Mouse (Mus musculus) embryonic facial prominence, embryonic 15.5 days (tissue): ENCODE data around the gene Sbp. TPM values are rescaled to one million over a fixed set of nuclear protein-coding genes. Genes with fewer than 3 reads are reported as not detected.
A peak's percentile ranks its signal among the peaks of the same experiment; 100 is the strongest.

Source experiments
- ATAC-seq: fragments of 200-750 bp; cut with Nextera tagmentation; 2 replicates; pipeline ENCODE4 v1.8.0; 2017; ENCODE audit warnings: low read depth, moderate TSS enrichment; ENCODE audit not compliant: insufficient number of reproducible peaks, low FRiP score, low TSS enrichment
- H3K27ac ChIP-seq: fragments of 300-500 bp; sonication (generic); replicated peaks from 2 replicates; pipeline ENCODE4 v1.5.1; 2015; ENCODE audit warnings: mild to moderate bottlenecking, inconsistent platforms
- H3K27me3 ChIP-seq: fragments of 300-500 bp; sonication (generic); 2 replicates; pipeline ENCODE4 v1.6.1; 2015; ENCODE audit warnings: inconsistent platforms
- H3K36me3 ChIP-seq: fragments of 300-500 bp; sonication (generic); 2 replicates; pipeline ENCODE4 v1.6.1; 2015; ENCODE audit warnings: mild to moderate bottlenecking, inconsistent platforms
- H3K4me1 ChIP-seq: fragments of 300-500 bp; sonication (generic); 2 replicates; pipeline ENCODE4 v1.6.1; 2015; ENCODE audit warnings: inconsistent platforms
- H3K4me2 ChIP-seq: fragments of 300-500 bp; sonication (generic); replicated peaks from 2 replicates; pipeline ENCODE4 v1.6.1; 2015; ENCODE audit warnings: mild to moderate bottlenecking, inconsistent platforms
- H3K4me3 ChIP-seq: fragments of 300-500 bp; sonication (generic); replicated peaks from 2 replicates; pipeline ENCODE4 v1.5.1; 2015; ENCODE audit warnings: mild to moderate bottlenecking, inconsistent platforms
- H3K9ac ChIP-seq: fragments of 300-500 bp; sonication (generic); 2 replicates; pipeline ENCODE4 v1.6.1; 2015; ENCODE audit warnings: inconsistent platforms
- H3K9me3 ChIP-seq: fragments of 300-500 bp; sonication (generic); replicated peaks from 2 replicates; pipeline ENCODE4 v1.6.1; 2016; ENCODE audit warnings: inconsistent platforms
- WGBS: fragments of 180-500 bp; shearing (Covaris S2); methylation state at CpG from one replicate; pipeline ENCODE4 v1.1.7; 2015; 5-methylcytosine and 5-hydroxymethylcytosine counted together
- polyA plus RNA-seq: library from polyadenylated mRNA; unstranded; fragments of >200 nt; fragmentation: Nextera tagmentation; extraction: Ambion mirVana; gene quantifications from 2 replicates; pipeline ENCODE4 v1.2.1, GENCODE M21; 2015

Gene Sbp
- polyA plus RNA-seq, 1 experiment from 2014 or later: not detected

DNA sequence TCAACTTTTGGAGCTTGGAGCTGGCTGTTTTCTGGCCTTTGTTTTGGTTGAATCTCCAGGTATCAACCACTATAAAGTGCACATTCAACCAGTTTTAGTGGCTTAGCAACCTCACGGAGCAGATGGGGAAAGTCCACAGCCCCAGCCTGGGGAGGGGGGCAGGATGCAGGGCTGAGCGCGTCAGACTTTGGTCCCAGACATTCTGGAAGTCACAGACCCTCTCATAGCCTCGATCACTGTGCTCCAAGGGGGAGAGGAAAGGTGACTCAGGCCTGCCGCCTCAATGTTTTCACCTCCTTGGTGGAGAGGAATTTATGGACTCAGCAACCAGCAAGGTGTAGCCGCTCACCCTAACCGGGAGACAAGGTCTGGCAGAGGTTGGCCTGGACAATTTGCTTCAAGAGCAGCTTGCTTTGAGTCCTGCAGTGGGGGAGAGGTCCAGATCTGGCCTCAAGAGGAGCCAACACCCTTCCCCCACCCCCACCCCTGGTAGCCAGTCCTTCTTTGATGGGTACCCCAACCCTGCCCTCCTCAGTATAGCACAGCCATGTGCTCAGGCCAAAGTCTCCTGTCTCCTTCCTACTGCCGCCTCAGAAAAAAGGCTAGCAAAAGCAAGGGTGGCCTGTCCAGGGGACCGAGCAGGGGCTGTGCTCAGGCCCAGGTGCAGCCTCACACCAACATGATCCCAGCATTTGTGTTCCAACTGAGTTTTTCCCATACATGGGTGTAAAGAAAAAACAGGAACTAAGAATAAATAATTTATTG, 51.5 kb downstream of the Sbp start:
- 68% methylated on average over 9 of the region's 9 CpGs for WGBS
- peaks cover 9% of the 10 kb centered on the region; the same call in 1 of the 2 replicates for H3K4me1 ChIP-seq
- no peaks in the 10 kb centered on the region for H3K36me3 ChIP-seq
- no peak overlapping the region for H3K27ac ChIP-seq
- ATAC-seq: no peak
- no peaks in the 10 kb centered on the region for H3K9me3 ChIP-seq
- H3K4me2 ChIP-seq: peak overlapping the region; percentile 57
- peak overlapping the region; percentile 32 for H3K4me3 ChIP-seq
- H3K27me3 ChIP-seq: no peaks in the 10 kb centered on the region
- H3K9ac ChIP-seq: no peak overlapping the region

DNA sequence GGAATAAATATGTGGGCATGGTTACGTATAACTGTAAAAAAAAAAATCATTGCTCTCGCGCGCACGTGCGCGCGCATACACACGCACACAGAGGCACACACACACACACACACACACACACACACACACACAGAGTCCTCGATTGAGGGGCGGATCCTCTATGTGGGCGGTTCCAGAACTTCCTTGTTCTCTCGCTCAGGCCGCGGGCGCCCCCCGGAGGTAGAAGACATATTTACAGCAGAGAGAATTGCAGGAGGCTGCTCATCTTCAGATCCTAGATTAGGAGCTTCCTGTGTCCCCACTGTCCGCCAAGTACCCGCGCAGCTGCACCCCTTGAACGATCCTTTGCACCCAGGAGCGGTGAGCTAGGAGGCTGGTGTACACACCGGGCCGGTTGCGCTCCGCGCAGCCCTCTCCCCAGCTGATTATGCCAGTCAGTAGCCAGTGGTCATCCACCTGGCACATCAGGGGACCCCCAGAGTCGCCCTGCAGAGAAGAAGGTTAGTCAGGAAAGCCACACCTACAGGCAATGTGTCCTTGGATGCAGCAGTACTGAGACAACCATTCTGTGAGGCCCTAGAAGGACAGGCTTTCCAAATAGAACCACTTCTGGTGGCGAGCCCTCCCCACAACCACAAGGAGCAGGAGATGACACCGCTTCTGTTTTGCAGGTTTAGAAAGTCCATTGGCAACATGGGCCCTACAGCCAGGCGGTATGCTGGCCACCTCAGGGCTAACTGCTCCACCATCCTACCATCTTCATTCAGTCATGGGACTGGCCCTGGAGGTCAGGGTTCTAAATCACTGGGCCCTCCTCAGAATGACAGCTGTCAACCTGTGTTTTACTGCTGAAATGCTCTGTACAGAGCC, 52.3 kb downstream of the Sbp start:
- peak overlapping the region; percentile 32 for H3K4me3 ChIP-seq
- no peak overlapping the region for H3K27ac ChIP-seq
- H3K4me2 ChIP-seq: peak overlapping the region; percentile 57
- H3K27me3 ChIP-seq: no peaks in the 10 kb centered on the region
- peaks cover 15% of the 10 kb centered on the region for H3K4me1 ChIP-seq
- H3K36me3 ChIP-seq: no peaks in the 10 kb centered on the region
- peak; percentile 58; the same call in 1 of the 2 replicates for ATAC-seq
- 9% methylated on average over 31 of the region's 31 CpGs for WGBS
- H3K9me3 ChIP-seq: no peaks in the 10 kb centered on the region
- H3K9ac ChIP-seq: peak overlapping the region; percentile 35

DNA sequence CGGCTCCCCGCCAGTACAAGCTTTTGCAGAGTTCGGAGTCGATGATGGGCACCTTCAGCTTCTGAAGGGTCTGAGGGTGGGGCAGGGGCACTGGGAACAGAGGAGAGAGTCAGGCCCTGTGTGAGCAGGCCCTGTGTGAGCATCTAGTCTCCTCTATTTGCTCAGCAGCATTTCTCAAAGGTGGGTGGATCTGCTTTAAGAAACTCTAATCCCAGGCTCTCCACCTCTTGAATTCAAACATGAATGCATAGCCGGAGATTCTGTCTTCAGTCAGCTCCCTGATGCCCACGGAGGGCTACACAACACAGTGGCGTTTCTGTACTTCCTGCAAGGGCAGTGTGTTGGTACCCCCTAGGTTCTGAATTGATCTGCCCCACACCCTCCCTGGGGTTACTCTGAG, 53.2 kb downstream of the Sbp start:
- H3K9me3 ChIP-seq: no peaks in the 10 kb centered on the region
- WGBS: 63% methylated on average over 7 of the region's 7 CpGs
- ATAC-seq: no peak
- H3K4me3 ChIP-seq: no peak overlapping the region
- H3K9ac ChIP-seq: no peak overlapping the region
- H3K27me3 ChIP-seq: no peaks in the 10 kb centered on the region
- no peaks in the 10 kb centered on the region for H3K36me3 ChIP-seq
- no peak overlapping the region for H3K27ac ChIP-seq
- no peak overlapping the region for H3K4me2 ChIP-seq
- peaks cover 15% of the 10 kb centered on the region for H3K4me1 ChIP-seq

Other genes starting within 250 kb of the Sbp start
- gene 1520401A03Rik, start 218.9 kb upstream of the Sbp start, polyA plus RNA-seq: 1.0 and 1.1 TPM in 2 replicates
- 49.6 and 55.8 TPM in 2 replicates for gene Pkmyt1, start 215.3 kb upstream of the Sbp start, polyA plus RNA-seq
- gene Paqr4, start 200.8 kb upstream of the Sbp start, polyA plus RNA-seq: 20.9 and 27.2 TPM in 2 replicates
- 36.8 and 38.2 TPM in 2 replicates for gene Kremen2, start 195.8 kb upstream of the Sbp start, polyA plus RNA-seq
- gene Flywch1, start 170.1 kb upstream of the Sbp start, polyA plus RNA-seq: 71.9 and 72.1 TPM in 2 replicates
- gene Flywch2, start 155.6 kb upstream of the Sbp start, polyA plus RNA-seq: 38.3 and 44.0 TPM in 2 replicates
- 489 and 525 TPM in 2 replicates for gene Srrm2, start 151.1 kb upstream of the Sbp start, polyA plus RNA-seq
- gene Elob, start 112.5 kb upstream of the Sbp start, polyA plus RNA-seq: 1,038 and 1,104 TPM in 2 replicates
- 0.49 and 0.85 TPM in 2 replicates for gene Prss33, start 105.6 kb upstream of the Sbp start, polyA plus RNA-seq
- gene Prss32, start 97.8 kb upstream of the Sbp start, polyA plus RNA-seq: 0.12 TPM in 1 of 2 replicates, not detected in the other
- 1.8 and 2.0 TPM in 2 replicates for gene Prss41, start 97.5 kb upstream of the Sbp start, polyA plus RNA-seq
- gene Prss21, start 73.6 kb upstream of the Sbp start, polyA plus RNA-seq: not detected in 2 replicates
- 3.1 TPM in 1 of 2 replicates, not detected in the other for gene Dcpp1, start 60.8 kb upstream of the Sbp start, polyA plus RNA-seq
- gene Dcpp2, start 60.8 kb upstream of the Sbp start, polyA plus RNA-seq: not detected in 2 replicates
- gene Dcpp3, start 24.2 kb upstream of the Sbp start, polyA plus RNA-seq: 1.0 and 6.6 TPM in 2 replicates
- not detected in 2 replicates for gene Sbpl, start 13.6 kb downstream of the Sbp start, polyA plus RNA-seq
- 0.18 TPM in 1 of 2 replicates, not detected in the other for gene Prss30, start 38.9 kb downstream of the Sbp start, polyA plus RNA-seq
- gene Prss22, start 56.4 kb downstream of the Sbp start, polyA plus RNA-seq: 3.2 and 3.4 TPM in 2 replicates
- gene Prss27, start 96.5 kb downstream of the Sbp start, polyA plus RNA-seq: 4.6 and 4.9 TPM in 2 replicates
- 62.1 and 64.5 TPM in 2 replicates for gene Kctd5, start 131.8 kb downstream of the Sbp start, polyA plus RNA-seq
- gene Pdpk1, start 209.3 kb downstream of the Sbp start, polyA plus RNA-seq: 39.2 and 40.1 TPM in 2 replicates
- 35.3 and 37.5 TPM in 2 replicates for gene Amdhd2, start 222.1 kb downstream of the Sbp start, polyA plus RNA-seq
- gene Atp6v0c, start 228.0 kb downstream of the Sbp start, polyA plus RNA-seq: 539 and 547 TPM in 2 replicates